In the genomic region with DNA sequence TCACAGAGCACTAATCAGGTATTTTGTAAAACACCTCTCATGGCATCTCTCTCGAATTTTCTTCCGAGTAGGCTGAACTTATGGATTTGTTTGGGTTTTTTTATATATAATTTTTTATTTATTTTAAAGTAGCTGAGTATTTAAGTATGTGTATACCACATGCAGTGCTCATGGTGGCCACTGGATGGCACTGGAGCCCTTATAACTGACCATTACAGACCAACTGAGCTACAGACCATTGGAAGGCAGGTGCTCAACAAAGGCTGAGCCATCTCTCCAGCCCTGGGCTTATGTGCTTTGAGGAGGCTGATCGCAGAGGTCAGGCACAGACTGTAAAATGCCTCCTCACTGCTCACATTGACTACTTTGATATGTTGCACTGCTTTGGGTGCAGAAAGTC, we compare ENCODE assay signal across 8 mouse cellular contexts. TPM values are rescaled to one million over a fixed set of nuclear protein-coding genes. Genes with fewer than 3 reads are reported as not detected.
DNase-seq lines count a peak whose midpoint lies in the region; ATAC-seq and TF ChIP-seq lines count a peak whose summit lies in the region.

No protein-coding gene starts in this region.

- intact Hi-C loops in heart, postnatal 25 days (cut with DNase I): loop anchor here (2.0 to 5.0 kb wide), 3 partner anchors 129 to 388 kb away; partner anchors contain the start of genes Haus2 and Lrrc57
- intact Hi-C loops in left cerebral cortex, adult 2 months (cut with DNase I): loop anchor here (1.0 kb wide), 1 partner anchor 192 kb away; no protein-coding TSS in a partner anchor

- H3K36me3 ChIP-seq in intestine, embryonic 14.5 days (ENCODE audit: control insufficient read depth, insufficient read depth, low read length): no peaks in the 10 kb centered on the region
- no peaks in the 10 kb centered on the region for H3K36me3 ChIP-seq in intestine, embryonic 15.5 days
- H3K36me3 ChIP-seq in embryonic facial prominence, embryonic 10.5 days (replicated peaks): no peaks in the 10 kb centered on the region
- no peaks in the 10 kb centered on the region for H3K36me3 ChIP-seq in midbrain, embryonic 14.5 days (ENCODE audit: control insufficient read depth, insufficient read depth, low read length)
- no peaks in the 10 kb centered on the region for H3K36me3 ChIP-seq in stomach, postnatal 0 days (ENCODE audit: control insufficient read depth, insufficient read depth, low read length)

- no peaks in the 10 kb centered on the region for H3K9me3 ChIP-seq in intestine, embryonic 14.5 days (ENCODE audit: control insufficient read depth, low read length)
- no peaks in the 10 kb centered on the region for H3K9me3 ChIP-seq in intestine, embryonic 15.5 days
- H3K9me3 ChIP-seq in embryonic facial prominence, embryonic 10.5 days: no peaks in the 10 kb centered on the region
- no peaks in the 10 kb centered on the region for H3K9me3 ChIP-seq in midbrain, embryonic 14.5 days (ENCODE audit: control insufficient read depth, low read length)
- H3K9me3 ChIP-seq in stomach, postnatal 0 days (ENCODE audit: control insufficient read depth, low read length): no peaks in the 10 kb centered on the region

- H3K27me3 ChIP-seq in intestine, embryonic 14.5 days (replicated peaks; ENCODE audit: control insufficient read depth, insufficient read depth, low read length): no peaks in the 10 kb centered on the region
- H3K27me3 ChIP-seq in intestine, embryonic 15.5 days (replicated peaks): no peaks in the 10 kb centered on the region
- no peaks in the 10 kb centered on the region for H3K27me3 ChIP-seq in embryonic facial prominence, embryonic 10.5 days (replicated peaks; ENCODE audit: low read depth, poor library complexity, severe bottlenecking)
- no peaks in the 10 kb centered on the region for H3K27me3 ChIP-seq in midbrain, embryonic 14.5 days (ENCODE audit: control insufficient read depth, insufficient read depth, low read length)
- H3K27me3 ChIP-seq in stomach, postnatal 0 days (ENCODE audit: control insufficient read depth, insufficient read depth, low read length): no peaks in the 10 kb centered on the region

- no peak overlapping the region for H3K27ac ChIP-seq in intestine, embryonic 14.5 days (ENCODE audit: low read depth)
- H3K27ac ChIP-seq in intestine, embryonic 15.5 days: no peak overlapping the region
- H3K27ac ChIP-seq in embryonic facial prominence, embryonic 10.5 days (replicated peaks): no peak overlapping the region
- no peak overlapping the region for H3K27ac ChIP-seq in left cerebral cortex, adult 2 months
- no peak overlapping the region for H3K27ac ChIP-seq in midbrain, embryonic 14.5 days (replicated peaks; ENCODE audit: low read depth, low read length)
- H3K27ac ChIP-seq in stomach, postnatal 0 days (replicated peaks): no peak overlapping the region

- no peak overlapping the region for H3K9ac ChIP-seq in intestine, embryonic 14.5 days (ENCODE audit: low read length)
- H3K9ac ChIP-seq in intestine, embryonic 15.5 days: no peak overlapping the region
- H3K9ac ChIP-seq in midbrain, embryonic 14.5 days (replicated peaks; ENCODE audit: low read length): no peak overlapping the region
- no peak overlapping the region for H3K9ac ChIP-seq in stomach, postnatal 0 days (ENCODE audit: low read length)

- no peaks in the 10 kb centered on the region for H3K4me1 ChIP-seq in intestine, embryonic 14.5 days (replicated peaks; ENCODE audit: control insufficient read depth, insufficient read depth, low read length)
- H3K4me1 ChIP-seq in intestine, embryonic 15.5 days (replicated peaks): no peaks in the 10 kb centered on the region
- H3K4me1 ChIP-seq in embryonic facial prominence, embryonic 10.5 days: no peaks in the 10 kb centered on the region
- no peaks in the 10 kb centered on the region for H3K4me1 ChIP-seq in midbrain, embryonic 14.5 days (ENCODE audit: control insufficient read depth, insufficient read depth, low read length)
- no peaks in the 10 kb centered on the region for H3K4me1 ChIP-seq in stomach, postnatal 0 days (replicated peaks; ENCODE audit: control insufficient read depth, insufficient read depth)

- 55% methylated on average over 3 of the region's 3 CpGs for WGBS in intestine, embryonic 14.5 days
- 52% methylated on average over 3 of the region's 3 CpGs for WGBS in intestine, embryonic 15.5 days
- WGBS in embryonic facial prominence, embryonic 10.5 days: 53% methylated on average over 3 of the region's 3 CpGs
- 63% methylated on average over 3 of the region's 3 CpGs for WGBS in midbrain, embryonic 14.5 days
- WGBS in stomach, postnatal 0 days: 55% methylated on average over 3 of the region's 3 CpGs

- H3K4me2 ChIP-seq in intestine, embryonic 14.5 days (ENCODE audit: low read length): no peak overlapping the region
- no peak overlapping the region for H3K4me2 ChIP-seq in intestine, embryonic 15.5 days (replicated peaks)
- H3K4me2 ChIP-seq in midbrain, embryonic 14.5 days (ENCODE audit: low read length): no peak overlapping the region
- H3K4me2 ChIP-seq in stomach, postnatal 0 days (replicated peaks; ENCODE audit: low read depth): no peak overlapping the region

- peak; percentile 71 for TF ChIP-seq CTCF in left cerebral cortex, adult 2 months (IDR thresholded peaks at IDR 0.05)
- TF ChIP-seq CTCF in stomach, postnatal 0 days (IDR thresholded peaks at IDR 0.05; ENCODE audit: low read depth): peak; percentile 85

- TF ChIP-seq EP300 in stomach, postnatal 0 days (optimal IDR thresholded peaks at IDR 0.05): no peak

- no peak overlapping the region for H3K4me3 ChIP-seq in intestine, embryonic 14.5 days (ENCODE audit: low read depth, low read length)
- H3K4me3 ChIP-seq in intestine, embryonic 15.5 days (replicated peaks): no peak overlapping the region
- no peak overlapping the region for H3K4me3 ChIP-seq in embryonic facial prominence, embryonic 10.5 days
- H3K4me3 ChIP-seq in left cerebral cortex, adult 2 months: no peak overlapping the region
- H3K4me3 ChIP-seq in midbrain, embryonic 14.5 days (replicated peaks; ENCODE audit: low read depth, low read length): no peak overlapping the region
- no peak overlapping the region for H3K4me3 ChIP-seq in stomach, postnatal 0 days (ENCODE audit: low read depth, low read length)

- peak; percentile 41; the same call in 1 of the 2 replicates for ATAC-seq in intestine, embryonic 14.5 days (replicated peaks; ENCODE audit: low FRiP score, low TSS enrichment, low read depth)
- ATAC-seq in intestine, embryonic 15.5 days: no peak
- no peak for ATAC-seq in midbrain, embryonic 14.5 days (ENCODE audit: low FRiP score, low TSS enrichment)
- 0 out of 2 replicates have a peak, but pooled peaks have one; percentile 51 for ATAC-seq in stomach, postnatal 0 days (ENCODE audit: low FRiP score, low TSS enrichment)

- DNase-seq in intestine, embryonic 14.5 days (ENCODE audit: low spot score): peak; percentile 80
- peak; percentile 85 for DNase-seq in adrenal gland, postnatal 10 days
- DNase-seq in embryonic facial prominence, embryonic 10.5 days (ENCODE audit: low spot score): peak; percentile 62
- DNase-seq in heart, postnatal 25 days (ENCODE audit: low spot score): peak; percentile 21
- peak; percentile 53 to 62 for DNase-seq in left cerebral cortex, adult 2 months (ENCODE audit: extremely low spot score in 1 of 2, low spot score in 2 of 2)
- DNase-seq in midbrain, embryonic 14.5 days: peak; percentile 68
- DNase-seq in stomach, postnatal 0 days (ENCODE audit: low spot score): peak; percentile 71

RNA-seq across cellular contexts. Expression of gene Capn3, which starts 22.8 kb away (rescaled TPM):
- polyA plus RNA-seq in intestine, embryonic 14.5 days (2014; fragmentation: Nextera tagmentation; extraction: Ambion mirVana): 1.5 and 2.3 TPM in 2 replicates
- polyA plus RNA-seq in intestine, embryonic 15.5 days (2015; fragmentation: Nextera tagmentation; extraction: Ambion mirVana): 0.89 and 1.0 TPM in 2 replicates
- 1 to 10 TPM; 4.7 to 6.5 TPM for total RNA-seq in adrenal gland, postnatal 10 days (2021)
- 1.6 and 1.7 TPM in 2 replicates for polyA plus RNA-seq in embryonic facial prominence, embryonic 10.5 days (2016; fragmentation: Nextera tagmentation; extraction: Ambion mirVana)
- 1 to 10 TPM; 1.1 to 1.7 TPM for total RNA-seq in heart, postnatal 25 days (2021)
- 1 to 10 TPM; 5.6 TPM for total RNA-seq in left cerebral cortex, adult 2 months (2021)
- 0.39 and 0.80 TPM in 2 replicates for polyA plus RNA-seq in midbrain, embryonic 14.5 days (2014; fragmentation: Nextera tagmentation; extraction: Ambion mirVana)
- 0.40 and 0.90 TPM in 2 replicates for polyA plus RNA-seq in stomach, postnatal 0 days (2015; fragmentation: Nextera tagmentation; extraction: Ambion mirVana)

Comparison
In these comparisons a context has a peak if more than half of its experiments do, and no peak if none do; other contexts are left out.
1. ATAC-seq: peak in intestine, embryonic 14.5 days (single experiment) and stomach, postnatal 0 days (single experiment); none in intestine, embryonic 15.5 days (single experiment) and midbrain, embryonic 14.5 days (single experiment).
2. DNase-seq: peak in every context shown above with its lines; median percentile 85 in adrenal gland, postnatal 10 days; 80 in intestine, embryonic 14.5 days; 71 in stomach, postnatal 0 days; 68 in midbrain, embryonic 14.5 days; 62 in embryonic facial prominence, embryonic 10.5 days; 58 in left cerebral cortex, adult 2 months; 21 in heart, postnatal 25 days.